Mouse (Mus musculus) heart, postnatal 14 days (tissue): Measurements from ENCODE around the gene Ccdc58. TPM values are rescaled to one million over a fixed set of nuclear protein-coding genes. Genes with fewer than 3 reads are reported as not detected.
"Not testable (repeated sequence)": the region's sequence is repeated elsewhere in the genome, so short reads cannot be mapped to it uniquely, and the experiment has no call there.

Experiments used
- DNase-seq, 2 experiments: peaks; one replicate each; pipeline ENCODE4 v3.0.0; 2021 to 2022
- intact Hi-C: fragments of 180-260 bp; cut with DNase I; formaldehyde crosslinking; loops from one replicate; pipeline ENCODE4 v1.15.1; 2025
- long read RNA-seq, 2 experiments: library from polyadenylated mRNA; stranded (forward); transcript quantifications; one replicate each; pipeline ENCODE4 v2.0.0; 2021
- total RNA-seq, 2 experiments: library from RNA; stranded (reverse); gene quantifications; 2 replicates each; pipeline ENCODE4 v1.2.3; 2021

The Ccdc58 gene
- 10 to 100 TPM; 32.4 to 34.2 TPM for total RNA-seq
- long read RNA-seq, experiment 1, transcript Ccdc58-203 (5 exons, 1,073 nt) = major isoform, 18 of 23 reads
- long read RNA-seq, experiment 1, partial matches to known transcripts = 1 of 23 reads
- long read RNA-seq, experiment 1, other reads (novel, unspliced or antisense) = 2 of 23 reads
- long read RNA-seq, experiment 2, transcript Ccdc58-203 (5 exons, 1,073 nt) = major isoform, 9 of 11 reads
- long read RNA-seq, experiment 2, partial matches to known transcripts = 0 of 11 reads
- long read RNA-seq, experiment 2, other reads (novel, unspliced or antisense) = 1 of 11 reads

DNA sequence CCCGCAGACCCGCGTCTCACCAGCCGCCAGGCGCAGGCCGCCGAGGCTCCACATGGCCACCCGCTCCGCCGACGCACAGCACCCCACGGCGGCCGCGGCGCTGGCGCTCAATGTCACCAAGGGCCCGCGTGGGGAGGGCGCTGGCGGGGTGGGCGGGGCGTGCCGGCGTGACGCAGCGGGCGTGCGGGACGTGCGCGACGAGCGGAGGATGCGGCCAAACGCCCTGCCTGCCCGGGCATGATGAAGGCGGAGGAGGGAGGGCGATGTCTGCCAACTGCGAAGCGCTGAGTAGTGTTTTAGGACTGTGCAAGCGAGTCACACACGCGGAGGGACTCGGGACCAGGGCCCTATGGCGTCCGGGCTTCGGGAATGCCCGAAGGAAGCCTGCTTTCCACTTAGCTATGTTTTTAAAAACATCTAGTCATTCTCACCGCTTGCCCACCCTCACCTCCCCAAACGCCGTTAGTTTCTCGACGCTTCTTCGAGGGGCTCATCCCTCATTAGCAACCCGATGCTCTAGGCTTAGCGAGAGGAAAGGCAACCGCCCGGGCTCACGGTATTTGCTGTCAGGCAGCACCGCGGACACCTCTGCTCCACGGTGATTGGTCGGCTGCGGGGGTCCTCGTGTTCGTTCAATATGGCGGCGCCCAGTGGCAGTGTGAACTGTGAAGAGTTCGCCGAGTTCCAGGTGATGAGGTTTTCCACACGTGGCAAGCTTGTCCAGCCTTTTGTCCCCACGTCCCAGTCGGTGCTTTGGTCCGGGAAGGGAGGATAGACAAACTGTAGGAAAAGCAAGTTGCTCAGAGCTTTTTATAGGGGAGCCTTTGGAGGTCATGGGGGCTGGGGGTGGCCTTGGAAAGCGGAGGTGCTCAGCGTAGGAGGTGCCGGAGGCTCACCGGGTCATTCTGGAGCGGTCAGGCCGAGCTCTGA is at the start of gene Ccdc58, which contains the start of gene Fam162a:
TSS of gene Ccdc58 (plus strand) at position 236 of the 930 bp plus-strand sequence.
TSS of gene Fam162a (minus strand) at position 145 of the 930 bp plus-strand sequence.
- intact Hi-C loops = loop anchor here (2.0 to 10.0 kb wide), 3 partner anchors 29 to 803 kb away; partner anchors contain the start of genes Eaf2, Golgb1 and Iqcb1
- DNase-seq = peak; percentile 93 to 94

DNA sequence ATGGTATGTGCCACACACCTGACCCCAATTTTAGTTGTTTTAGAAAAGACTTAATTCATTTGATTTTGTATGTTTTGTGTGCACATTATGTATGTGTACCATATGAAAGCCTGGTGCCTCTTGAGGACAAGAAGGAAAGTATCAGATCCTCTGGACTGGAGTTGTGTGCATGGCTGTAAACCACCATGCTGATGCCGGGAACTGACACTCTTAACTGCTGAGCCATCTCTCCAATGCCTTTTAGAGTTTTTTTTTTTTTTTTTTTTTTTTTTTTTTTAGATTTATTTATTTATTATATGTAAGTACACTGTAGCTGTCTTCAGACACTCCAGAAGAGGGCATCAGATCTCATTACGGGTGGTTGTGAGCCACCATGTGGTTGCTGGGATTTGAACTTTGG is 43.4 kb upstream of the Ccdc58 start:
- intact Hi-C loops, DNase-seq: not testable (repeated sequence)

DNA sequence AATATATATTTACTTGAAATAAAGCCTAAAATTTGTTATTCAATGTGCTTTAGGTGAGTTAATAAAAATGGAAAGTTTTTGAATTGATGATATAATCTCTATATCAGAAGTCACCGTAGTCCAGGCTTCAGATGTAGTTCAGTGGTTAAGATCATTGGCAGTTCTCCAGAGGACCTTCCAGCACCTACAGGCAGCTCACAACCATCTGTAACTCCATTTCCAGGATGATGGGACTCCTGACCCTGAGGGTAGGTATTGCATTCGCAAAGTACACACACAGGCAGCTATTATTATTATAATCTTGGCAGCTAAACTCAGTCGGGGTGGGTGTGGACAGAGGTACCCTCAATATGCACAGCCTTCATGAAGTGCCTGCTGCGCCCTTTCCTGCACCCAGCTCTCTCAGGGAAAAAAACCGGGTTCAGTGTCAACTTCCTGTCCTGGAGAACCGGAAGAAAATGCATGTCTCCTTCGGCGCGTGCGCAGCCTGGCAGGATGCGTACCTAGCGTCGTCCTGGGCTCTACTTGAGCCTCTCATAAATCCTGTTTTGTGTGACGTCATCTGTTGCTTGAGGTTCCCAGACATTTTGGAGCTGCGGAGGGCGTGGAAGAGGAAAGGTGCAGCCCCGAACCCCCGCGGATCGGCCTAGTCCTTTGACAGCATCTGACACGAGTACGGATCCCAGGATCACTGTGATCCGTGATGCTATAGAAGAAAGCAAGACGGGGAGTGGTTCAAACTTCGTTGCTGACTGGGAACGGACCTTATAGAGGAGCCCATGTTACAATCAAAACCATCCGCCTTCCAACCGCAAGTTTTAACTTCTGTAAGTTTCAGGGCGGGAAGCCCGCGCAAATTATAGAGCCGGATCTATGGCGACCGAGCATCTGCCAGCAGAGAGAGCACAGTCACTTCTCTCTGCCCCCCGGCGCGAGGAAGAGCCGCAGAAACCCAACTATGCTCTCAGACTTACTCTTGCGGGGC is 30.6 kb upstream of the Ccdc58 start, which contains the start of gene Wdr5b:
TSS of gene Wdr5b (plus strand) at position 551 of the 985 bp plus-strand sequence.
- DNase-seq = peak; percentile 89 to 90
- intact Hi-C loops = loop anchor here (10.0 kb wide), 1 partner anchor 166 kb away; the partner anchor contains the start of gene Parp14

DNA sequence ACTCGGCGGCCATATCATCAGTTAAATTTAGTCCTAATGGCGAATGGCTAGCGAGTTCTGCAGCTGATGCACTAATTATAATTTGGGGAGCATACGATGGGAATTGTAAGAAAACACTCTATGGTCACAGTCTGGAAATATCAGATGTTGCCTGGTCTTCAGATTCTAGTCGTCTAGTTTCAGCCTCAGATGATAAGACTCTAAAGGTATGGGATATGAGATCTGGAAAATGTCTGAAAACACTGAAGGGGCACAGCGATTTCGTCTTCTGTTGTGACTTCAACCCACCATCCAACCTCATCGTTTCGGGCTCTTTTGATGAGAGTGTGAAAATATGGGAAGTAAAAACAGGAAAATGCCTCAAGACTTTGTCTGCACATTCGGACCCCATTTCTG is 29.9 kb upstream of the Ccdc58 start:
- intact Hi-C loops = loop anchor here (2.0 to 10.0 kb wide), 2 partner anchors 29 to 167 kb away; partner anchors contain the start of genes Ccdc58, Fam162a and Parp14
- DNase-seq = no peak

DNA sequence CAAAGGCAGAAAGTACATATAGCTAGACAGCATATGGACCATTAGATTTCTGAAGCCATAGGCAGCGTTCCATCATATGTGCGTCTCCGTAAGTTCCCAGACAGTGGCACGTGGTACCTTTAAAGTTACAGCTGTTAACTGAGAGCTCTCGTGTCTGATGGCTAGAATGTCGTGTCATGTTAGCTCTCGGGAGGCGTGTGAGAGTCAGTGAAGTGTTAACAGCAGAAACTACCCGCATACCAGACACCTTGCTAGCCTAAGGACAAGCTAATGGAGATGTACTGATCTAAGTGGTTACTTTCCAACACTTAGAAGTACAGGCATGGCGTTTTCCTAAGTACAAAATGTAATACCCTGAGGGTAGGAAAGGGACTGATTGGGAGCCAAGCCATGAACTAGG is 28.4 kb upstream of the Ccdc58 start:
- no peak for DNase-seq
- intact Hi-C loops = loop anchor here (2.0 to 10.0 kb wide), 2 partner anchors 28 to 168 kb away; partner anchors contain the start of genes Ccdc58, Fam162a and Parp14

DNA sequence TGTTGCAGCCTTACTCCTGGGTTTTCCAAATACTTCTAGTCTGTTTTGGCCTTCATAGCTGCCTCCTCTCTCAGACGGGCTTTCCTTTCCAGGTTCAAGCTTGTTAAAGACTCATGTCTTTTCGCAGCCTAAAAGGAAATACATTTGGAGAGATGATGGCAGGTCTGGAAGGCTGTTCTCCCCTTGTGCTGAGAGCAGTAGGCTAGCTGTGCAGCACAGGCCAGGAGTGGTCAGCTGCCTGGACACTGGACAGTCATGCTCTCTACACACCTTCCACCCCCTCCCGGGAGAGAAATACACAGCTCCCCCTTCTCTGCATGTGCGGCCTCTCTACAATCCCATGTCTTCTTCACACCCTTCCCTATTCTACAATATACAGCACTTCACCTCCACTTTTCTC is 27.5 kb upstream of the Ccdc58 start:
- intact Hi-C loops = loop anchor here (2.0 to 10.0 kb wide), 2 partner anchors 27 to 169 kb away; partner anchors contain the start of genes Ccdc58, Fam162a and Parp14
- no peak for DNase-seq

DNA sequence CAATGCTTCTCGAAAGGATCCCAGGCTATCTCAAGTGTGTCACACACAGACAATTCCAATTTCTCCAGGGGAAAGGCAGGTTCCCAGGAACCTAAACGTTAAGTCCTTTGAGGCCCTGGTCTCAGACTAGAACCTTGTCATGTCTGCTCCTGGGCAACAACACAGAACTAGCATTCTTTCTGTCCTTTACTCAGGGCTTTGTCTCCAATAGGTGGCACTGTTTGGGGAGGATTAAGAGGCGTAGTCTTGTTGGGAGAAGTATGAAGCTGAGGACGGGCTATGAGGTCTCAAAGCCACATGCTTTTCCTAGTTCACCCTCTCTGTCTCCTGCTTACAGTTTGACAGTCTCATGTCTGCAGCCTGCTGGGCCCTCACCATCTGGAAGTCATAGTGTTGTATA is 23.9 kb upstream of the Ccdc58 start:
- intact Hi-C loops = loop anchor here (10.0 kb wide), 1 partner anchor 173 kb away; the partner anchor contains the start of gene Parp14
- no peak for DNase-seq

DNA sequence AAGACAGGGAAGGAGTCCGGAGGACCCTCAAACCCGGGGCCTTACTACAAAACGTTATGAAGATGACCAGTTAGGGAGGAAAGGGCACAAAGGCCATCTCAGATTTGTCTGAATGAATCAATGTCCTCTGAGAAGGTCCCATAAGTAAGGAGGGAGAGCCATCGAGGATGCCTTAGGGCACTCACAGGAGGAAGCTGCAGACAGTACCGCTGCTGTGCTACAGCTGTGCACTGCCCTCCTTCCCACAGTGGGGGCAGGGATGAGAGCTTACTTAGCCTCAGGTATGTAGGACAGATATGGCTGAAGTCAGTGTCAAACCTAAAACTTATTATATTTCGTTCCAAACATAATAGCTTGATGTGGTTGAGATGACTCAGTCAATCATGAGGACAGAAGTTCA is 20.0 kb upstream of the Ccdc58 start:
- intact Hi-C loops = no loop called here
- DNase-seq = no peak

DNA sequence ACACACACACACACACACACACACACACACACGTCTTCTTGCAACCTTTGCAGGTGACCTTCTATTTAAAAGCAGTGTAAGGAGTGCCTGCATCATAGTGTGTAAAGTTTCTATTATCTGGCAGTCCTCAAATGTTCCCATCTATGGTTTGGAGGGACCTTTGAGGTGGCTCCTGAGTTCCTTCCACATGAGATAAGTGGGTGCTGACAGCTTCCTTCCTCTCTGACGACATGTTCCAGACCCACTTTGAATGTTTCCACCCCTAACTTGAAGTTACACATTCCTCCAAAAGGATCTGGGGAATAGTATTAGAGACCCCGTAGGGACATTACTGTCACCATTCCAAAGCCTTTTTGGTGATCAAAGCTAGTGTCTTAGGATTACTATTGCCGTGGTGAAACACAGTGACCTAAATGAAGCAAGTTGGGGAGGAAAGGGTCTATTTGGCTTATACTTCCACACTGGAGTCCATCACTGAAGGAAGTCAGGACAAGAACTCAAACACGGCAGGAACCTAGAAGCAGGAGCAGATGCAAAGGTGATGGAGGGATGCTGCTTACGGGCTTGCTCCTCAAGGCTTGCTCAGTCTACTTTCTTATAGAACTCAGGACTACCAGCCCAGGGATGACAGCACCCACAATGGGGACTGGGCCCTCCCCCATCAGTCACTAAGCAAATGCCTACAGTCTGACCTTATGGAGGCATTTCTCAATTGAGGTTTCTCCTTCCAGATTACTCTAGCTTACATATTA is 17.8 kb upstream of the Ccdc58 start:
- intact Hi-C loops = no loop called here
- DNase-seq = peak in 1 of 2 experiments; percentile 39

DNA sequence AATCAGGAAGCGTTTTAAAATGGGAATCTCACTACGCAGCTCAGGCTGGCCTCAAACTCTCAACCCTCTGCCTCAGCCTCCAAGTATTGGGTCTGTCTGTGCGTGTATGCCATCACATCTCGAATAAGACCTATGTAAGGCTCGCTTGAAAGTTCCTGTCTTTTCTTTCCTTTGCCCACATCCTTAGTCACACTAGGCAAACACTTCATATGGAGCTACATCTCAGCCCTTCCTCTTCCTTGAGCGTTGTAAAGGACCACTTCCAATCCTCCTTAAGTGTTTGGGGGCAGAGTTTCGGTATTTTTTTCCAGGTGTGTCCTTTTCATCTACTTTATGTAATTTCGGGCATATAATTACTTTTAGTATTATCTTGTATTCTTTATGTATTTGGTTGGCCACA is 16.6 kb upstream of the Ccdc58 start:
- intact Hi-C loops = no loop called here
- no peak for DNase-seq

DNA sequence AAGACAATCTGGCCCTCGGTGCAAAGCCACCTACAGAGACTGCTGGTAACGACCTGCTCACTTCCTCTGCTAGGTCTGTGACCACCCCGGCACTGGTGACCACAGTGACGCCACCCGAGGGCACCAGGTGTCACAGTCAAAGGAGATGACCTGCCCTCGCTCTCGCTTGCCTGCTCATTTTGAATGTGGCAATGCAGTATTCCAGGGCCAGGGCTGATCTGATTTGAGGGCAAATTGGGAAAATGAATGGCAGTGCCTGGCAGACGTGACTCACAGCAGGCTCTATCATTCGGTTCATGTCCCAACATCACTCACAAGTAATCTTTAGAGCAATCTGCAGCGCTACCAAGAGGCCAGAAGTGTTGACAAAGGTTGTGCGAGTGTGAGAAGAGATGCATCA is 15.1 kb upstream of the Ccdc58 start:
- intact Hi-C loops = no loop called here
- no peak for DNase-seq

DNA sequence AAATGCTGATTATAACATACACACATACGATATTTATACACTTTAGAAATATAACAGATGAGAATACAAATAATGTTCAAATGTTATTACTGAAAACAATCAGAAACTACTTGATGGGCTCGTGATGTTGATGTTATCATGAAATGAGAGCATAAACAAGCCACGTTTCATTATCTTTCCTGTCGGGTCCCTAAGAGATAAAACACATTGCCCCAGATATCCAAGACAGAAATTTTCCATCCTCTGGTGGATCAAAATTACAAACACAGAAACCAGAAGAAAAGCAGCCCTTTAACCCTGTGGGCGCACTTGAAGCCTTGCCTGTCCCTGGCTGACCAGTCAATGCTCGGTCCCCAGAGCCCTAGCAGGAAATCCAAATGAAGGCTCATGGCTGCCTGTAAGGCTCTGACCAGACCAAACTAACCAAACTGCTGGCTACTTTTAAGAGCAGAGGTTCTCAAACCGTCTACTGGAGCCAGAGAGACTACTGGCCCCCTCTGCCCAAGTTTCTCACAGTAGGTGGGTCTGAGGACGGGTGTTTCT is 13.5 kb upstream of the Ccdc58 start:
- intact Hi-C loops = no loop called here
- peak in 1 of 2 experiments; percentile 23 for DNase-seq

DNA sequence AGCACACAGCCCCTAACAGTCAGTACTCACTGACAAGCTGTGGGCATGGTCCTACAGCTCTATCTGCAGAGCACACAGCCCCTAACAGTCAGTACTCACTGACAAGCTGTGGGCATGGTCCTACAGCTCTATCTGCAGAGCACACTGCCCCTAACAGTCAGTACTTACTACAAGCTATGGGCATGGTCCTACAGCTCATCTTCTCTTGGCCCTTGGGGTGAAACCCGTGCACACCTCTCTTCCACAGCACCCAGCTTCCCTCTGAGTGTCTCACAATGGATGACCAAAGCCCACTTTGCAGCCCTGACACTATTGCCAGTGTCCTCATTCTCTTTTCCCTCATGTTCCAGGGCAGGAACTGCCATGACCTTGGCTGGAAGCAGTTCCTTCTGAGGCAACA is 9.0 kb upstream of the Ccdc58 start:
- DNase-seq, intact Hi-C loops: not testable (repeated sequence)

DNA sequence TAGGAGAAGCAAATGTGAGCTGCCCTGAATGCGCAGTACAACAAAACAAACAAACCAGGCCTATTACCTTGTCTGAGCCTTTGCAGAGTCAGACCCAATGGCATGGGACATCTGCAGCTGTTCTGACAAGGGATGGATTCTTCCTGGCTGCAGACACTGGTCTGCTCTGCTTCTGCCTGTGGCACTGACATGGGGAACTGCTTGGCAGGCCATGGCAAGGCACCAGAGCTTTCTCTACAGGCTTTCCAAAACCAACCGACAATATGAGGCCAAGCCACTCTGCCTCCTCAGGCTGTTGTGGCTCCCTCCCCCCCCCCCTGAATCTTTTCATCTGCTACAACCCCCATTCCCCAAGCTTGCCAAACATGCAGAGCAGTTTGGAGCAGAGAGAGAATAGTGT is 8.2 kb upstream of the Ccdc58 start:
- no peak for DNase-seq
- intact Hi-C loops = no loop called here

DNA sequence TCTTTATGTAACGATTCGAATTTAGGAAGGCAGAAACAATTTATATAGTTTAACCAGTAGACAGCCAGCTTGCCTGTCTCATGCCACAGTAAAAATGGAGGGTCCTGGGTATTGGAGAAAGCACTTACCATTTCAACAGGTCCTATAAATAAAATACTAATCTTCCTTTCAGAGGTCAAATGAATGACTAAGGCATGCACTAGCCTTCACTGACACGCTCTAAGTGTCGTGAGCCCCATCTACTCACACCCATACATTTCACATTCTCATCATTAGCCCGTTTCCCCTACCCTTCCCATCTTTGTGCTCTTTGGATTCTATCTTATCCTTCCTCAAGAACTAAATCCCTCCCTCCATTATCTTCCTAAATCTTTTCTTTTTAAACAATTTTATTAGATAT is 6.6 kb upstream of the Ccdc58 start:
- intact Hi-C loops = loop anchor here (5.0 kb wide), 1 partner anchor 83 kb away; no protein-coding TSS in a partner anchor

DNA sequence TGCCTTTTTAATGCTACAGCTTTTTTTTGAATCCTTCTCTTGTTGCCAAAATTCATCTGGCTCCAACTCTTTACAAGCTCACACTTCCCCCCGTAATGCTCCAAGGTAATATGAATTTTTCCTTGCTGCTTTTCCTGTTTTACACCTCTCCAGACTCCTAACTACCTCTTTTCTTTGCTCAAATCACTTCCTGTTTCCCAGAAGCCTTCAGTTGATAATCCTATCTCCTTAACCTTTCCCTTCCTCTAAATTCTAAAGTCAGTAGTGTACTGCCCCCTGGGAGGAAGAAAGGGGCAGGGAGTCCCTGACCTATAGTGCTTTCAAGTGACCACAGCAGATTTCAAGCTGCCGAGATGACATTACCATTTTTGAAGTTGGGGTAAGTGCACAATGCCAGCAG is 3.8 kb upstream of the Ccdc58 start:
- DNase-seq = no peak
- intact Hi-C loops = loop anchor here (5.0 kb wide), 1 partner anchor 85 kb away; no protein-coding TSS in a partner anchor

More for the DNA sequence above, 6.6 kb upstream of the Ccdc58 start:
- no peak for DNase-seq

DNA sequence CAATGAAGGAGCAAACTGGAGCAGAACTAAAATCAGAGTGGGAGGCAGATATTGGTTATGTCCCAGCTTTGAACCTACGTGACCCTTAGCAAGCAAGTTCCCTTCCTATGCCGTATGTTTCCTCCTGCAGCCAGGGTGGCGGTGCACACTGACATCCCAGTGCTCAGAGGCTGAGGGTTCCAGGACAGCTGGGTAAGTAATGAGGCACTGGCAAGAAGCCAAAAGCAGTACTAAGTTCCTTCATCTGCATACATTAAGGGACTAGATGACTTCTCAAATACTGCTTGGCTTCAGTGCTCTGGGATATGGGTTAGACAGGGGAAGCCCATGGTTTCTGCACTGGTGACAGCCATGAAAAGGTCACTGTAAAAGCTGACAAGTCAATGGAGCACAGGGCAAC is 3.1 kb upstream of the Ccdc58 start:
- intact Hi-C loops = loop anchor here (5.0 kb wide), 1 partner anchor 86 kb away; no protein-coding TSS in a partner anchor
- no peak for DNase-seq
